Mouse (Mus musculus) left cerebral cortex, postnatal 36 days (tissue): ENCODE measurements around the gene Tmem50b. TPM values are rescaled to one million over a fixed set of nuclear protein-coding genes. Genes with fewer than 3 reads are reported as not detected.

ENCODE experiments used
- microRNA-seq: library from miRNA; unstranded; fragments of <30 nt; microRNA quantifications from one replicate; pipeline ENCODE4 v1.2.0, GENCODE M21; 2022
- total RNA-seq, 2 experiments: library from RNA; stranded (reverse); gene quantifications; 2 replicates each; pipeline ENCODE4 v1.2.3; 2021

The Tmem50b gene
- total RNA-seq, 2 experiments from 2014 or later: 90.7 to 92.5 TPM

Small RNAs within 50 kb of the gene (microRNA-seq; reads per million reads assigned to microRNA genes)
- gene Mir6367: not detected

Other genes with a start within 250 kb of the Tmem50b start
- 10 to 100 TPM; 19.4 to 25.1 TPM for gene Ifnar2, start 225.0 kb downstream of the Tmem50b start, total RNA-seq
- gene Gm21970, start 206.1 kb downstream of the Tmem50b start, total RNA-seq: not detected
- 10 to 100 TPM in 1 of 2 experiments, 1 to 10 TPM in 1; 9.4 to 10.2 TPM for gene Il10rb, start 191.6 kb downstream of the Tmem50b start, total RNA-seq
- 10 to 100 TPM; 54.3 to 54.5 TPM for gene Ifnar1, start 112.6 kb downstream of the Tmem50b start, total RNA-seq
- 10 to 100 TPM; 33.6 to 39.8 TPM for gene Ifngr2, start 50.7 kb downstream of the Tmem50b start, total RNA-seq
- 10 to 100 TPM in 1 of 2 experiments, 1 to 10 TPM in 1; 5.8 to 10.4 TPM for gene Dnajc28, start 21.2 kb upstream of the Tmem50b start, total RNA-seq
- 10 to 100 TPM; 50.0 to 50.8 TPM for gene Gart, start 49.2 kb upstream of the Tmem50b start, total RNA-seq
- gene Son, start 49.7 kb upstream of the Tmem50b start, total RNA-seq: 100 to 1,000 TPM; 177 to 236 TPM
- gene Donson, start 91.0 kb upstream of the Tmem50b start, total RNA-seq: 10 to 100 TPM; 23.3 to 26.3 TPM
- 100 to 1,000 TPM in 1 of 2 experiments, 10 to 100 TPM in 1; 95.0 to 105 TPM for gene Cryzl1, start 131.2 kb upstream of the Tmem50b start, total RNA-seq
- 100 to 1,000 TPM; 126 to 146 TPM for gene Itsn1, start 131.5 kb upstream of the Tmem50b start, total RNA-seq